Mouse (Mus musculus): ENCODE results near the gene Plin1.

- TF ChIP-seq CTCF (conservative IDR thresholded peaks at IDR 0.05; ENCODE audit: low read length): peak; percentile 70
- TF ChIP-seq NANOG (IDR thresholded peaks at IDR 0.05; ENCODE audit: borderline replicate concordance, low read length): no peak
Measured at GRCm38 (mm10) chr7:79727091-79727490, 5.6 kb downstream of the Plin1 start.

Measured in E14TG2a.4 (cell line).